ENCODE assay signal across 19 mouse cellular contexts in the genomic region with DNA sequence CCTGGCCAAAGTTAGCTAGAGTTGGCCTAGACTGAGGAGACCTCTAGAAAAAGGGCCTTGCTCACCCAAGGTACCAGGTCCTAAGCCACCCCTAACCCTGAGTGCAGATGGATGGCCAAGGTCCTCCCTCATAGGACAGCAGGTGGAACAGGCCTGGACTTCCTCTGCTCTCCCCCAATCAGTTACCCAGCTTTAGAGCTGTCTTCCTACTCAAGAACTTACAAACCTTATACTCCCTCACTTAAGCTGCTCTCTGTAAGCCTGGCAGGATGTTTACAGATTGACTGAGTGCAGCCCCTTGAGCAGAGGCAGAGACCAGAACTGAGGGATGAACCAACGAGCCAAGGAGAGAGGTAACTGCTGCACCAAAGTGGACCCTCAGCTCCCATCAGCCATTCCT.
DNase-seq lines count a peak whose midpoint lies in the region; ATAC-seq lines count a peak whose summit lies in the region.
"Had no signal": no experiment of that assay in that cellular context is flagged by ENCODE, and none has a peak within 500 bp of the region (broad histone marks: within the 10 kb centered on the region; RNA-seq: fewer than 3 reads in every experiment).

No protein-coding gene starts in this region.

- no peaks in the 10 kb centered on the region for H3K27me3 ChIP-seq in forebrain, embryonic 12.5 days
- H3K27me3 ChIP-seq: embryonic facial prominence, embryonic 12.5 days had no signal

- peaks cover 7% of the 10 kb centered on the region; the same call in 1 of the 2 replicates for H3K4me1 ChIP-seq in forebrain, embryonic 12.5 days

- no peak overlapping the region for H3K4me3 ChIP-seq in forebrain, embryonic 12.5 days (replicated peaks)
- H3K4me3 ChIP-seq: embryonic facial prominence, embryonic 10.5 days; embryonic facial prominence, embryonic 12.5 days had no signal

- peaks cover 4% of the 10 kb centered on the region; the same call in 1 of the 2 replicates for H3K9me3 ChIP-seq in forebrain, embryonic 12.5 days
- H3K9me3 ChIP-seq: embryonic facial prominence, embryonic 10.5 days; embryonic facial prominence, embryonic 12.5 days had no signal

- no peaks in the 10 kb centered on the region for H3K36me3 ChIP-seq in forebrain, embryonic 12.5 days (replicated peaks)
- H3K36me3 ChIP-seq: embryonic facial prominence, embryonic 10.5 days; embryonic facial prominence, embryonic 12.5 days had no signal

- DNase-seq in CD4-positive helper T cell, adult 2 months (ENCODE audit: low read depth, low spot score), result peak; percentile 24
- DNase-seq in embryo, embryonic 9.5 days (ENCODE audit: extremely low spot score), result no peak
- DNase-seq: adrenal gland, postnatal 10 days; adrenal gland, postnatal 25 days; cerebellum, adult 11 months; cerebellum, adult 18-20 months; cerebellum, adult 8-10 months; cerebellum, adult 9-11 months; cerebellum, postnatal 14 days; cerebellum, postnatal 36 days; embryo, embryonic 11 days had no signal

- ATAC-seq in CD4-positive, CD25-positive, alpha-beta regulatory T cell, adult 4 months, result peak; percentile 75
- ATAC-seq in inflammation-experienced regulatory T-cells, adult 6 months, result peak; percentile 80
- no peak for ATAC-seq in forebrain, embryonic 12.5 days (ENCODE audit: low FRiP score)
- ATAC-seq in frontal cortex, adult (ENCODE audit: low TSS enrichment), result no peak
- ATAC-seq: forebrain, embryonic 14.5 days; forebrain, embryonic 16.5 days had no signal

- 81% methylated on average over 1 of the region's 1 CpGs for WGBS in forebrain, embryonic 12.5 days

- no peak overlapping the region for H3K9ac ChIP-seq in forebrain, embryonic 12.5 days
- H3K9ac ChIP-seq: embryonic facial prominence, embryonic 12.5 days had no signal

- no peak overlapping the region for H3K27ac ChIP-seq in forebrain, embryonic 12.5 days
- H3K27ac ChIP-seq: embryonic facial prominence, embryonic 10.5 days; embryonic facial prominence, embryonic 12.5 days had no signal

- no peak overlapping the region for H3K4me2 ChIP-seq in forebrain, embryonic 12.5 days
- H3K4me2 ChIP-seq: embryonic facial prominence, embryonic 12.5 days had no signal

Comparison
In these comparisons a context has a peak if more than half of its experiments do, and no peak if none do; other contexts are left out.
1. ATAC-seq: peak in CD4-positive, CD25-positive, alpha-beta regulatory T cell, adult 4 months (single experiment) and inflammation-experienced regulatory T-cells, adult 6 months (single experiment); none in forebrain, embryonic 12.5 days (single experiment) and frontal cortex, adult (single experiment).